Mouse (Mus musculus) retina, postnatal 1 day (tissue): ENCODE measurements around the gene Olfr785.
"Not testable (repeated sequence)": the region's sequence is repeated elsewhere in the genome, so short reads cannot be mapped to it uniquely, and the experiment has no call there.

Experiments used
- DNase-seq: peaks from one replicate; pipeline ENCODE4 v3.0.0-alpha.2; 2012

Gene Olfr785

GRCm38 (mm10) chr10:129405126-129405525, at the start of gene Olfr785:
Olfr785 (plus strand) TSS chr10:129405426.
- DNase-seq = no peak

- DNase-seq = not testable (repeated sequence)
These were observed 48.7 kb upstream of the Olfr785 start for GRCm38 (mm10) chr10:129356496-129356895.

GRCm38 (mm10) chr10:129357307-129357706, 47.9 kb upstream of the Olfr785 start:
- no peak for DNase-seq

- DNase-seq = not testable (repeated sequence)
These were observed 31.2 kb upstream of the Olfr785 start for GRCm38 (mm10) chr10:129374051-129374450.

GRCm38 (mm10) chr10:129383783-129384182, 21.4 kb upstream of the Olfr785 start, which contains the start of gene Olfr784:
Olfr784 (plus strand) TSS chr10:129384083.
- no peak for DNase-seq

GRCm38 (mm10) chr10:129400892-129401291, 4.3 kb upstream of the Olfr785 start:
- DNase-seq = no peak

GRCm38 (mm10) chr10:129427006-129427405, 21.8 kb downstream of the Olfr785 start, which contains the start of gene Olfr786:
Olfr786 (plus strand) TSS chr10:129427306.
- no peak for DNase-seq
